Mouse (Mus musculus) midbrain, embryonic 16.5 days (tissue): ENCODE results near the gene Ccdc50. TPM values are rescaled to one million over a fixed set of nuclear protein-coding genes. Genes with fewer than 3 reads are reported as not detected.

Experiments
- ATAC-seq: fragments of 200-750 bp; cut with Nextera tagmentation; 2 replicates; pipeline ENCODE4 v1.8.0; 2017; ENCODE audit warnings: moderate TSS enrichment
- H3K27ac ChIP-seq: fragments of 300-500 bp; sonication (generic); 2 replicates; pipeline ENCODE4 v1.5.1; 2014; ENCODE audit warnings: mild to moderate bottlenecking, low read length, mixed read lengths
- H3K27me3 ChIP-seq: fragments of 300-500 bp; sonication (generic); 2 replicates; pipeline ENCODE4 v1.6.1; 2014; ENCODE audit warnings: low read depth, low read length, mixed read lengths; ENCODE audit not compliant: control insufficient read depth, insufficient read depth
- H3K36me3 ChIP-seq: fragments of 300-500 bp; sonication (generic); 2 replicates; pipeline ENCODE4 v1.6.1; 2014; ENCODE audit warnings: mild to moderate bottlenecking, low read length, moderate library complexity, mixed read lengths; ENCODE audit not compliant: control insufficient read depth, insufficient read depth
- H3K4me1 ChIP-seq: fragments of 300-500 bp; sonication (generic); 2 replicates; pipeline ENCODE4 v1.6.1; 2014; ENCODE audit warnings: mild to moderate bottlenecking, low read length, mixed read lengths; ENCODE audit not compliant: control insufficient read depth, insufficient read depth
- H3K4me2 ChIP-seq: fragments of 300-500 bp; sonication (generic); 2 replicates; pipeline ENCODE4 v1.6.1; 2014; ENCODE audit warnings: mild to moderate bottlenecking, low read length, mixed read lengths
- H3K4me3 ChIP-seq: fragments of 300-500 bp; sonication (generic); 2 replicates; pipeline ENCODE4 v1.5.1; 2014; ENCODE audit warnings: low read depth, mild to moderate bottlenecking, low read length, moderate library complexity, mixed read lengths
- H3K9ac ChIP-seq: fragments of 300-500 bp; sonication (generic); 2 replicates; pipeline ENCODE4 v1.6.1; 2014; ENCODE audit warnings: low read depth, low read length, mixed read lengths
- H3K9me3 ChIP-seq: fragments of 300-500 bp; sonication (generic); replicated peaks from 2 replicates; pipeline ENCODE4 v1.6.1; 2014; ENCODE audit warnings: mild to moderate bottlenecking, low read length, mixed read lengths; ENCODE audit not compliant: control insufficient read depth, poor library complexity, severe bottlenecking
- WGBS: fragments of 180-500 bp; shearing (Covaris S2); extraction: QIAGEN DNeasy Blood & Tissue Kit; methylation state at CpG from one replicate; pipeline ENCODE4 v1.1.7; 2014; 5-methylcytosine and 5-hydroxymethylcytosine counted together
- polyA plus RNA-seq: library from polyadenylated mRNA; unstranded; fragments of >200 nt; fragmentation: Nextera tagmentation; extraction: Ambion mirVana; gene quantifications from 2 replicates; pipeline ENCODE4 v1.2.1, GENCODE M21; 2015

Ccdc50 gene
- polyA plus RNA-seq, 1 experiment from 2014 or later = 42.3 TPM

- Histone ChIP-seq H3K27me3 (no peaks in the 10 kb centered on the region), H3K27ac (no peak overlapping the region), H3K9me3 (no peaks in the 10 kb centered on the region), H3K4me3 (no peak overlapping the region), H3K4me1 (no peaks in the 10 kb centered on the region), H3K4me2 (no peak overlapping the region), H3K9ac (no peak overlapping the region), H3K36me3 (no peaks in the 10 kb centered on the region)
- 80% methylated on average over 3 of the region's 3 CpGs for WGBS
- ATAC-seq = no peak
Observed at GRCm38 (mm10) chr16:27374139-27374538, 14.5 kb upstream of the Ccdc50 start.

GRCm38 (mm10) chr16:27375318-27375717, 13.4 kb upstream of the Ccdc50 start:
- no peaks in the 10 kb centered on the region for H3K27me3 ChIP-seq
- no peaks in the 10 kb centered on the region for H3K4me1 ChIP-seq
- H3K9me3 ChIP-seq = no peaks in the 10 kb centered on the region
- H3K36me3 ChIP-seq = no peaks in the 10 kb centered on the region
- H3K27ac ChIP-seq = no peak overlapping the region
- no peak overlapping the region for H3K4me3 ChIP-seq
- H3K4me2 ChIP-seq = no peak overlapping the region
- no peak overlapping the region for H3K9ac ChIP-seq
- ATAC-seq = no peak
- 99% methylated on average over 2 of the region's 2 CpGs for WGBS

- Histone ChIP-seq H3K27ac (no peak overlapping the region), H3K9me3 (no peaks in the 10 kb centered on the region), H3K9ac (no peak overlapping the region), H3K4me1 (no peaks in the 10 kb centered on the region), H3K4me2 (no peak overlapping the region), H3K36me3 (no peaks in the 10 kb centered on the region), H3K4me3 (no peak overlapping the region), H3K27me3 (no peaks in the 10 kb centered on the region)
- ATAC-seq = no peak
Observed at GRCm38 (mm10) chr16:27376556-27376955, 12.1 kb upstream of the Ccdc50 start.

GRCm38 (mm10) chr16:27382217-27382616, 6.5 kb upstream of the Ccdc50 start:
- WGBS = 87% methylated on average over 4 of the region's 4 CpGs
- H3K4me3 ChIP-seq = no peak overlapping the region

GRCm38 (mm10) chr16:27384893-27385603, 3.6 kb upstream of the Ccdc50 start:
- H3K4me3 ChIP-seq = no peak overlapping the region
- H3K27me3 ChIP-seq = no peaks in the 10 kb centered on the region
- no peak overlapping the region for H3K9ac ChIP-seq
- 66% methylated on average over 4 of the region's 4 CpGs for WGBS
- H3K4me1 ChIP-seq = peaks cover 9% of the 10 kb centered on the region
- H3K27ac ChIP-seq = no peak overlapping the region
- no peaks in the 10 kb centered on the region for H3K36me3 ChIP-seq
- no peak for ATAC-seq
- H3K4me2 ChIP-seq = no peak overlapping the region
- no peaks in the 10 kb centered on the region for H3K9me3 ChIP-seq

More at GRCm38 (mm10) chr16:27382217-27382616, 6.5 kb upstream of the Ccdc50 start:
- Histone ChIP-seq H3K27ac (no peak overlapping the region), H3K36me3 (no peaks in the 10 kb centered on the region), H3K27me3 (no peaks in the 10 kb centered on the region), H3K4me1 (no peaks in the 10 kb centered on the region), H3K4me2 (no peak overlapping the region), H3K9me3 (no peaks in the 10 kb centered on the region), H3K9ac (no peak overlapping the region)
- no peak for ATAC-seq

GRCm38 (mm10) chr16:27385649-27386048, 3.0 kb upstream of the Ccdc50 start:
- ATAC-seq = no peak
- 79% methylated on average over 1 of the region's 1 CpGs for WGBS

GRCm38 (mm10) chr16:27386850-27387407, 1.7 kb upstream of the Ccdc50 start:
- Histone ChIP-seq H3K4me1 (peaks cover 28% of the 10 kb centered on the region), H3K27me3 (no peaks in the 10 kb centered on the region), H3K4me3 (no peak overlapping the region), H3K9ac (no peak overlapping the region), H3K9me3 (no peaks in the 10 kb centered on the region), H3K36me3 (no peaks in the 10 kb centered on the region), H3K4me2 (no peak overlapping the region), H3K27ac (no peak overlapping the region)
- ATAC-seq = no peak
- 85% methylated on average over 4 of the region's 4 CpGs for WGBS

More at GRCm38 (mm10) chr16:27385649-27386048, 3.0 kb upstream of the Ccdc50 start:
- H3K27ac ChIP-seq = no peak overlapping the region
- peaks cover 15% of the 10 kb centered on the region for H3K4me1 ChIP-seq
- H3K9me3 ChIP-seq = no peaks in the 10 kb centered on the region
- no peak overlapping the region for H3K4me2 ChIP-seq
- H3K27me3 ChIP-seq = no peaks in the 10 kb centered on the region
- no peak overlapping the region for H3K4me3 ChIP-seq
- H3K36me3 ChIP-seq = no peaks in the 10 kb centered on the region
- no peak overlapping the region for H3K9ac ChIP-seq

GRCm38 (mm10) chr16:27387634-27388611, 746 bp upstream of the Ccdc50 start:
- WGBS = 40% methylated on average over 12 of the region's 12 CpGs
- ATAC-seq = peak; percentile 2; the same call in 1 of the 2 replicates
- H3K27me3 ChIP-seq = no peaks in the 10 kb centered on the region
- H3K4me3 ChIP-seq = peak overlapping the region; percentile 66
- H3K4me1 ChIP-seq = peaks cover 33% of the 10 kb centered on the region
- no peaks in the 10 kb centered on the region for H3K9me3 ChIP-seq
- no peaks in the 10 kb centered on the region for H3K36me3 ChIP-seq
- peak overlapping the region; percentile 73 for H3K4me2 ChIP-seq
- H3K27ac ChIP-seq = peak overlapping the region; percentile 94
- H3K9ac ChIP-seq = peak overlapping the region; percentile 57
